Mouse (Mus musculus) retina, postnatal 1 day (tissue): ENCODE data around the gene Ccdc191.

Source experiments
- DNase-seq: peaks from one replicate; pipeline ENCODE4 v3.0.0-alpha.2; 2012

Ccdc191 gene

GRCm38 (mm10) chr16:43889208-43890004 is at the start of gene Ccdc191:
TSS of gene Ccdc191 (plus strand) at chr16:43889800.
- DNase-seq = peak; percentile 100

- DNase-seq = no peak
Observed at GRCm38 (mm10) chr16:43841236-43841635, 48.4 kb upstream of the Ccdc191 start.

- no peak for DNase-seq
Observed at GRCm38 (mm10) chr16:43849839-43850238, 39.8 kb upstream of the Ccdc191 start.

GRCm38 (mm10) chr16:43858941-43859476 is 30.6 kb upstream of the Ccdc191 start:
- no peak for DNase-seq

GRCm38 (mm10) chr16:43860624-43861023 is 29.0 kb upstream of the Ccdc191 start:
- DNase-seq = no peak

- no peak for DNase-seq
Observed at GRCm38 (mm10) chr16:43869805-43870204, 19.8 kb upstream of the Ccdc191 start.

- DNase-seq = no peak
Observed at GRCm38 (mm10) chr16:43871419-43871818, 18.2 kb upstream of the Ccdc191 start.

- DNase-seq = no peak
Observed at GRCm38 (mm10) chr16:43879769-43880168, 9.8 kb upstream of the Ccdc191 start.

- DNase-seq = no peak
Observed at GRCm38 (mm10) chr16:43881636-43882035, 8.0 kb upstream of the Ccdc191 start.

- DNase-seq = no peak
Observed at GRCm38 (mm10) chr16:43882329-43882728, 7.3 kb upstream of the Ccdc191 start.

- DNase-seq = no peak
Observed at GRCm38 (mm10) chr16:43890005-43890336, 371 bp downstream of the Ccdc191 start.

- no peak for DNase-seq
Observed at GRCm38 (mm10) chr16:43890747-43891336, 1.2 kb downstream of the Ccdc191 start.

GRCm38 (mm10) chr16:43894501-43894900 is 4.9 kb downstream of the Ccdc191 start:
- DNase-seq = no peak

- no peak for DNase-seq
Observed at GRCm38 (mm10) chr16:43900138-43900537, 10.5 kb downstream of the Ccdc191 start.

GRCm38 (mm10) chr16:43900571-43900970 is 11.0 kb downstream of the Ccdc191 start:
- DNase-seq = no peak

- DNase-seq = no peak
Observed at GRCm38 (mm10) chr16:43908881-43909280, 19.3 kb downstream of the Ccdc191 start.

GRCm38 (mm10) chr16:43918867-43919266 is 29.3 kb downstream of the Ccdc191 start:
- no peak for DNase-seq

- no peak for DNase-seq
Observed at GRCm38 (mm10) chr16:43922024-43922423, 32.4 kb downstream of the Ccdc191 start.

GRCm38 (mm10) chr16:43922630-43923029 is 33.0 kb downstream of the Ccdc191 start:
- DNase-seq = no peak

- peak; percentile 14 for DNase-seq
Observed at GRCm38 (mm10) chr16:43925001-43925558, 35.5 kb downstream of the Ccdc191 start.

- DNase-seq = no peak
Observed at GRCm38 (mm10) chr16:43925846-43926245, 36.2 kb downstream of the Ccdc191 start.

- no peak for DNase-seq
Observed at GRCm38 (mm10) chr16:43926341-43926859, 36.8 kb downstream of the Ccdc191 start, which contains the start of gene Qtrt2. TSS of gene Qtrt2 (minus strand) at chr16:43926809.

GRCm38 (mm10) chr16:43930577-43930976 is 41.0 kb downstream of the Ccdc191 start:
- no peak for DNase-seq

GRCm38 (mm10) chr16:43931502-43931901 is 41.9 kb downstream of the Ccdc191 start:
- DNase-seq = no peak
